Mouse (Mus musculus): ENCODE data around the gene Tbc1d22b.

DNA sequence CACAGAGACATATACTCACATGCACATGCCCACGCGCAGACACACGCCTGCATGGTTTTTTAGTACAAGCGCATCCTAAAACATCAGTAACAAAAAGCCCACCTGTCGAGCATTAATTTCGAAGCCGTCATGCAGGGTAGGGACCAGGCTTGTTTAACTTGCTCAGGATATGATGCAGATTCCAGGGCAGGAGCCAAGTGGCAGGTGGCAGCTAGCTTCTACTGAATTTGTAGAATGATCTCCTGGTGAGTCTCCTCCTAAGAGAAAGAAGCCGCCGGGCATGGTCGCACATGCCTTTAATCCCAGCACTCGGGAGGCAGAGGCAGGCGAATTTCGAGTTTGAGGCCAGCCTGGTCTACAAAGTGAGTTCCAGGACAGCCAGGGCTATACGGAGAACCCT lies 49.5 kb downstream of the Tbc1d22b start:
- no peak for TF ChIP-seq CTCF (IDR thresholded peaks at IDR 0.05; ENCODE audit: insufficient read depth, low read depth, low read length)
- no peak for TF ChIP-seq POLR2A (IDR thresholded peaks at IDR 0.05; ENCODE audit: insufficient read depth, low read depth, low read length)

Data from olfactory bulb, adult 2 months (tissue).